Mouse (Mus musculus) heart, embryonic 11.5 days (tissue): ENCODE measurements around the gene Lcn8. TPM values are rescaled to one million over a fixed set of nuclear protein-coding genes. Genes with fewer than 3 reads are reported as not detected.

Source experiments
- ATAC-seq: fragments of 200-750 bp; cut with Nextera tagmentation; replicated peaks from 2 replicates; pipeline ENCODE4 v1.8.0; 2017; ENCODE audit warnings: moderate library complexity; ENCODE audit not compliant: insufficient number of reproducible peaks, low FRiP score, low TSS enrichment
- H3K27ac ChIP-seq: fragments of 300-500 bp; sonication (generic); 2 replicates; pipeline ENCODE4 v1.5.1; 2014; ENCODE audit warnings: mild to moderate bottlenecking, low read depth, low read length
- H3K27me3 ChIP-seq: fragments of 300-500 bp; sonication (generic); 2 replicates; pipeline ENCODE4 v1.6.1; 2014; ENCODE audit warnings: mild to moderate bottlenecking, low read length, mixed read lengths; ENCODE audit not compliant: control insufficient read depth, insufficient read depth
- H3K36me3 ChIP-seq: fragments of 300-500 bp; sonication (generic); 2 replicates; pipeline ENCODE4 v1.6.1; 2014; ENCODE audit warnings: mild to moderate bottlenecking, low read length, moderate library complexity, mixed read lengths; ENCODE audit not compliant: control insufficient read depth, insufficient read depth
- H3K4me1 ChIP-seq: fragments of 300-500 bp; sonication (generic); 2 replicates; pipeline ENCODE4 v1.6.1; 2014; ENCODE audit warnings: low read length; ENCODE audit not compliant: control insufficient read depth, insufficient read depth
- H3K4me2 ChIP-seq: fragments of 300-500 bp; sonication (generic); 2 replicates; pipeline ENCODE4 v1.6.1; 2014; ENCODE audit warnings: mild to moderate bottlenecking, moderate library complexity
- H3K4me3 ChIP-seq: fragments of 300-500 bp; sonication (generic); 2 replicates; pipeline ENCODE4 v1.5.1; 2014; ENCODE audit warnings: low read depth, low read length
- H3K9ac ChIP-seq: fragments of 300-500 bp; sonication (generic); 2 replicates; pipeline ENCODE4 v1.6.1; 2014; ENCODE audit warnings: mild to moderate bottlenecking, low read depth, low read length, moderate library complexity
- H3K9me3 ChIP-seq: fragments of 300-500 bp; sonication (generic); replicated peaks from 2 replicates; pipeline ENCODE4 v1.6.1; 2016; ENCODE audit warnings: low read length; ENCODE audit not compliant: control insufficient read depth
- WGBS: fragments of 180-500 bp; shearing (Covaris S2); extraction: QIAGEN DNeasy Blood & Tissue Kit; methylation state at CpG from one replicate; pipeline ENCODE4 v1.1.7; 2014; ENCODE audit not compliant: insufficient replicate concordance; 5-methylcytosine and 5-hydroxymethylcytosine counted together
- polyA plus RNA-seq: library from polyadenylated mRNA; unstranded; fragments of >200 nt; fragmentation: Nextera tagmentation; extraction: Ambion mirVana; gene quantifications from 2 replicates; pipeline ENCODE4 v1.2.1, GENCODE M21; 2014

Gene Lcn8
- not detected in 2 replicates for polyA plus RNA-seq

DNA sequence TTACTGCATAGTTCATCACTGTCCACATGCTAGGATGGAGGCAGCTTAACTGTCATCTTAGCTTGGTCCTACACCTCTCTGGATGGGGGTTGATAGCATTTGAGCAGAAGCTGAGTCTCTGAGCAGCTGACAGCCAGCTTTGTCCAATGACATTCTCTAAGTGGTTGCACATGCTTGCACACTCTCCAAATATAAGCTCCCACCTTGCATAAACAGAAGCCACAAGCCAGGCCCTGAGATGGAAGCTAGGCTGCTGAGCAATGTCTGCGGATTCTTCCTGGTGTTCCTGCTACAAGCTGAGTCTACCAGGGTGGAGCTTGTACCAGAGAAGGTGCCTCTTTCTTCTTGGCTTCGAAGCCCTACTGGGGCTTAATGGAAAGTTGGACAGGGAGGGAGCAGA, at the start of gene Lcn8:
TSS of gene Lcn8 (plus strand) at position 219 of the 400 bp plus-strand sequence.
- ATAC-seq, result no peak

DNA sequence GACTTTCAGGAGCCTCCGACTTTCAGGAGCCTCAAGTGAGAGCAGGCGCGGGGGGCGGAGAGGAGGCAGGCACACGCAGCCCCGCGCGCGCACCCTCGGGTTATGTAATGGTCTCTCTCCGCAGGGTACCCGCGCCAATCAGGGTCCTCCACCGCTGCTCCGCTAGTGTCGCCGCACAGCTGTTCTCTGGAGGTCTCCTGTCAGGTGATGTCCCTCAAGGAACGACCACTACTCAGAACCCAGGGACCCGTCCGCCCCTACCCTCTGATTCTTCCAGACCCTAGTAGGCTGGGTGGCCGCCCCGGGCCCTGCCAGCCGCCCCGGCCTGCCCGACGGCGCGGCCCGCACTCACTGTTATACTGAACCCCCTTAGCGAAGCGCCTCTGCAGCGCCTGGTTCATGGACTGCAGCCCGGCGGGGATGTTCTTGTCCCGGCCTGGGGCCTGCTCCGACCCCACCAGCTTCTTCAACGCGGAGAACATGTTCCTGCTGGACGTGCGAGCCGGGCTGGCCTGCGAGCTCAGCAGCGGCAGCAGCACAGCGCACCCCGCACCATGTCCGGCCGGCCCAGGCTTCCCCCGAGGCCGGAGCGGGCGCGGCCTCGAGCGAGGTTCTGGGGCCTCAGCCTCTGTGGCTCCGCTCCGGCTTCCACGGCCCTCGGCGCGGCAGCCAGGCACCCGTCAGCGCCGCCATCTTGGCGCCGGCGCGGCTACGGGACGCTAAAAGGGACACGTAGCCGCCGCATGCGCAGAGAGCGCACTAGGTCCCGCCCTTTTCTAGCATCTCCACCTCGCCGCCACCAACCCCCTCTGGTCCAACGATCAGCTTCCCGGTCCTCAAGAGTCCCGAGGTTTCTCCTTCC, 44.9 kb upstream of the Lcn8 start, which contains the start of gene Rabl6:
TSS of gene Rabl6 (minus strand) at position 761 of the 862 bp plus-strand sequence.
- under 1% methylated on average over 80 of the region's 80 CpGs for WGBS
- H3K27ac ChIP-seq, result peak within 1 kb of the TSS; percentile 94
- no peaks in the 10 kb centered on the region for H3K36me3 ChIP-seq
- peak within 1 kb of the TSS; percentile 73 for H3K4me2 ChIP-seq
- H3K4me1 ChIP-seq, result peaks cover 10% of the 10 kb centered on the region; the same call in 1 of the 2 replicates
- peaks cover 12% of the 10 kb centered on the region for H3K27me3 ChIP-seq
- H3K9me3 ChIP-seq, result no peaks in the 10 kb centered on the region
- peak within 1 kb of the TSS; percentile 99 for H3K4me3 ChIP-seq
- peak; percentile 74 for ATAC-seq
- peak within 1 kb of the TSS; percentile 98 for H3K9ac ChIP-seq

More for the DNA sequence above, at the start of gene Lcn8:
- no peaks in the 10 kb centered on the region for H3K36me3 ChIP-seq
- 0 out of 2 replicates have a peak, but pooled peaks cover 2% of the 10 kb centered on the region for H3K27me3 ChIP-seq
- H3K4me3 ChIP-seq, result no peak within 1 kb of the TSS
- WGBS, result 69% methylated on average over 2 of the region's 2 CpGs
- no peak within 1 kb of the TSS for H3K9ac ChIP-seq
- no peak within 1 kb of the TSS for H3K4me2 ChIP-seq
- H3K9me3 ChIP-seq, result no peaks in the 10 kb centered on the region
- H3K27ac ChIP-seq, result no peak within 1 kb of the TSS
- no peaks in the 10 kb centered on the region for H3K4me1 ChIP-seq

DNA sequence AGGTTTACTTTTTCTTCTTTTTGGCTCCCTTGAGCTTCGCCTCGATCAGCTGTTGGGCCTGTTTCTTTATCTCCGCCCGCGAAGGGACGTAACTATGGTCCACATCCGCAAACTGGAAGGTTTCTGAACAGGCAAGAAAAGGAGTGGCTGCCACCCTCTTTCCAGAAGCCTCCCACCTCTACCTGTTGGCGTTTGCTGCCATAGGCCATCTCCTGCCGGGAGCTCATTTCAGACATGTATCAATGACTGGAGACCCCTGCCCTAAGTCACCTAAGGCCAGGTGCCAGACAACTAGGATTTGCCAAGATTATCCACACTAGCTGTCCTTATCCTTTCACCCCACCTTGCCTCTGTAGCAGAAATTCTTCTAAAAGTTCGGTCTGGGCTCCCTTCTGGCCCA, 44.2 kb upstream of the Lcn8 start:
- Histone ChIP-seq H3K4me2 (peak overlapping the region; percentile 73), H3K27ac (no peak overlapping the region), H3K27me3 (peaks cover 19% of the 10 kb centered on the region), H3K4me3 (peak overlapping the region; percentile 99), H3K9ac (peak overlapping the region; percentile 98), H3K4me1 (peaks cover 10% of the 10 kb centered on the region; the same call in 1 of the 2 replicates), H3K36me3 (no peaks in the 10 kb centered on the region), H3K9me3 (no peaks in the 10 kb centered on the region)
- 70% methylated on average over 10 of the region's 10 CpGs for WGBS
- ATAC-seq, result no peak

DNA sequence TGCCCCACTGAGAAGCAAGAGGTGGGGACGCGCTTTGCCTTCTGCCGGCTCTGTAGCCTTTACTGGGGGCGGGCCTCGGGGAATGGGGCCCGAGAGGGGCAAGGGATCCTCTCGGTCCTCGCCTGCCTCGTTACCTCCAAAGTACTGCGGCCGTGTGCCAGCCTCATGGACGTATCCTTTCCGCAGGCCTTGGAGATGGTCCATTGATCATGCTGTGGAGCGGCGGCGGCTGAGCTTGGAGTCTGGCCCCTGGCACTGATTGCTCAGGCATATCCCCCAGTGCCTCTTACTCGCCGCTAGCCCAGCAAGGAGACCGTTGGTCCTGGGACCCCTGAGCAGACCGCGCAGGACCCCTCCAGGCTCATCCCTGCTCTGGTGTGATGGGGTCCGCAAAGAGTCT, 36.5 kb upstream of the Lcn8 start:
- Histone ChIP-seq H3K9me3 (no peaks in the 10 kb centered on the region), H3K36me3 (no peaks in the 10 kb centered on the region), H3K27me3 (peaks cover 66% of the 10 kb centered on the region), H3K4me1 (peaks cover 6% of the 10 kb centered on the region), H3K9ac (no peak overlapping the region), H3K4me2 (peak overlapping the region; percentile 6; the same call in 1 of the 2 replicates), H3K27ac (no peak overlapping the region), H3K4me3 (0 out of 2 replicates have a peak overlapping the region, but pooled peaks have one; percentile 17)
- ATAC-seq, result no peak
- WGBS, result 15% methylated on average over 22 of the region's 22 CpGs

DNA sequence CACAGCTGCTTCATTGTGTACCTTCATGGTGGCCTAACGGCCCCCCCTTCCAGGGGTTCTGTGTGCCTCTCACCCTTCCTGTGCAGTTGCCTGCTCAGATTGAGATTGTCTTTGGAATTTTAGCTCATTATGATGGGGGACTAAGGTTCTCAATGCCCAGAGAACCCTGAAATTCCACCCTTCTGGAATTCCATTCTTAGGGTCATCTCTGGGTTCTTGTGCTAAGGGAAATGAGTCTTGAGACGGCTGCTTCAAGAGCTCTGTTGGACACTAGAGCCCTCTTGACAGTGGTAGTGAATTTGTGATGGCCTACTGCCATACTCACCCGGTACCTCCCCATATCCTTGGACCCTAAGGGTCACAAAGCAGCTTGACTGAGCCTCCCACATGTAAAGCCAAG, 35.3 kb upstream of the Lcn8 start, which contains the start of gene Ccdc183:
TSS of gene Ccdc183 (minus strand) at position 101 of the 400 bp plus-strand sequence.
- peaks cover 7% of the 10 kb centered on the region for H3K4me1 ChIP-seq
- no peaks in the 10 kb centered on the region for H3K36me3 ChIP-seq
- WGBS, result 67% methylated on average over 3 of the region's 3 CpGs
- H3K4me2 ChIP-seq, result peak within 1 kb of the TSS; percentile 6; the same call in 1 of the 2 replicates
- 0 out of 2 replicates have a peak within 1 kb of the TSS, but pooled peaks have one; percentile 17 for H3K4me3 ChIP-seq
- no peak within 1 kb of the TSS for H3K9ac ChIP-seq
- H3K9me3 ChIP-seq, result no peaks in the 10 kb centered on the region
- H3K27ac ChIP-seq, result no peak within 1 kb of the TSS
- no peak for ATAC-seq
- peaks cover 63% of the 10 kb centered on the region for H3K27me3 ChIP-seq

DNA sequence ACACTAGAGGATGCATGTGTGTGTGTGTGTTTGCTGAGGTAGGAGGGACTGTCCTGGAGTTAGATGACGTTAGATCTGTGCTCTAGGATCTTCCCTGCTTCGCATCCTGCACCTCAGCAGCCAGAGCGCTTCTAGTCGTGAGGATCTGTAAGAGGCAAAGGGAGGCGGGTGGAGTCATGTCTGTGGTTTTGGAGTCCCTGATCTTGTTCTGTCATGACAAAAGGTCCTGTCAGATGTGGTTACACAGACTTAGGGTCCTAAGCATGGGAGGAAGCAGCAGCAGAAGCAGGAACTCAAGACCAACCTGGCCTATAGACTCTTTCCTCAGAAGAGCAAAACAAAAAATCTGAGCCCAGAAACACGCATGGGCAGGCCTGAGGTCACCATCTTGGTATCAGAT, 32.5 kb upstream of the Lcn8 start:
- H3K4me3 ChIP-seq, result no peak overlapping the region
- peaks cover 7% of the 10 kb centered on the region for H3K4me1 ChIP-seq
- WGBS, result 81% methylated on average over 6 of the region's 6 CpGs
- H3K36me3 ChIP-seq, result no peaks in the 10 kb centered on the region
- H3K27me3 ChIP-seq, result peaks cover 39% of the 10 kb centered on the region
- no peak overlapping the region for H3K4me2 ChIP-seq
- no peak overlapping the region for H3K27ac ChIP-seq
- H3K9me3 ChIP-seq, result no peaks in the 10 kb centered on the region
- no peak overlapping the region for H3K9ac ChIP-seq
- ATAC-seq, result no peak

DNA sequence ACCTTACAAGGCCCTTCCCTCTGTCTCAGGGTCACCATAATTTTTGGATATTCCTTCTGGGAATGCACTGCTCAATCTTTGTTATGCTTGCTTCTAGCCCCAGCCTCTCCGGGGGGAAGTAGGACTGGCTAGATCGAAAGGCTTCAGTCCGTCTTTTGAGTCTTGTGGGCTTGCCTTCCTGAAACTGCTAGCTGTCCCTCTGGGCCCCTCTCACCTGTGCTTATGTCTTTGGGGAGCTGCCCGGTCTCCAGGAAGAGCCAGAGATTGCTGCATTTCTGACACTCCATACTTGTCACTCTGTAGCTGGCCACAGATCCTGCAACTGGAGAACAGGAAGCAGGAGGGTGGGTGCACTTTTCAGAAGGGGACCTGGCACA, 32.1 kb upstream of the Lcn8 start:
- no peaks in the 10 kb centered on the region for H3K36me3 ChIP-seq
- no peaks in the 10 kb centered on the region for H3K9me3 ChIP-seq
- H3K4me1 ChIP-seq, result peaks cover 7% of the 10 kb centered on the region
- H3K27me3 ChIP-seq, result peaks cover 34% of the 10 kb centered on the region
- H3K27ac ChIP-seq, result no peak overlapping the region
- no peak overlapping the region for H3K9ac ChIP-seq
- WGBS, result 86% methylated on average over 4 of the region's 4 CpGs
- no peak overlapping the region for H3K4me2 ChIP-seq
- no peak overlapping the region for H3K4me3 ChIP-seq
- ATAC-seq, result no peak

DNA sequence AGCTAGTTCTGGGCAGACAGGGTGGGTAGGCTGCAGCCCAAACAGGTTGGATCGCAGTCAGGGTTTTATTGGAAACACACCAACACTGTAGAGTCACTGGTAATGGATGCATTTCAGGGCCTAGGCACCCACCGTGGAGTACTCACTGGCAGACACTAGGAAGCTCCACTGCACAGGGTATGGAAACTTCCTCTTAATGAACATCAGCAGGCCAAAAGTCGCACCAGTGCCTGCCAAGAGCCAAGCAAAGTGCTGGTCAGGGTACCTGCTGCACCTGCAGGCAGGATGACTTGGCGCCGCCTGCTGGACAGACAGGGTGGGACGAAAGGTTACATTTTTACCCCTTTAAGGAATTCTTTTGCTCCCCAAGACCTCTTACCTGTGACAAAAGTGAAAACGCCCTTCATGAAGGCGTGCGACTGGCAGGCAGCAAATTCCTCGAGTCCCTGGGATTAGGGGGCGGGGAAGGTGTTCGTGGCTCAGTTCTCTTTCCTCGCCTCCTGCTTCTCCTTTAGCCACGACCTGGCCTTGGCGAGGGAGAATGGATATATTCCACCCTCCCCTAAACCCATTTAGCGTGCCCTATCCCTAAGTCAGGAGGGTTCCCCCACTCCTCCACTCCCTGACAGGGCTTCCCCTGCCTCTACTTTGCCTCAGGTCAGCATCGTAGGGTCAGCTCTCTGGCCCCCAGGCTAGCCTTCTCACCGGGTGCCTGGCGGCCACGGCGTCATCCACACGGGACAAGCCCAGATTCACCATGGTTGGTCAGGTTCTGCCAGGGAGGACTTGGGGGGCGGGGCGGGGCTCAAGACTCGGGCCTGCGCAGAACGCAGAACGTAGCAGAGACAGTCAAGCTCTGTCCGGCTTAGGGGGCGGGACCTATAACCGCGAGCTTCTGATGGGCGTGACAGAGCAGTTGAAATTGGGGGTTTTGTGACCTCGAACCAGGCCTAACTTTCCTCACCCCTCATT, 31.4 kb upstream of the Lcn8 start, which contains the start of gene Tmem141:
TSS of gene Tmem141 (minus strand) at position 777 of the 972 bp plus-strand sequence.
- WGBS, result 7% methylated on average over 34 of the region's 34 CpGs
- Histone ChIP-seq H3K9ac (peak within 1 kb of the TSS; percentile 76), H3K9me3 (no peaks in the 10 kb centered on the region), H3K4me3 (peak within 1 kb of the TSS; percentile 50), H3K4me1 (peaks cover 3% of the 10 kb centered on the region), H3K36me3 (no peaks in the 10 kb centered on the region), H3K27ac (no peak within 1 kb of the TSS), H3K4me2 (peak within 1 kb of the TSS; percentile 88), H3K27me3 (peaks cover 28% of the 10 kb centered on the region)
- peak; percentile 84 for ATAC-seq
